Mouse (Mus musculus): ENCODE results near the gene Hs1bp3. TPM values are rescaled to one million over a fixed set of nuclear protein-coding genes. Genes with fewer than 3 reads are reported as not detected.

Gene Hs1bp3
- polyA plus RNA-seq (2016; fragmentation: Nextera tagmentation; extraction: Ambion mirVana), result 13.2 and 14.6 TPM in 2 replicates

DNA sequence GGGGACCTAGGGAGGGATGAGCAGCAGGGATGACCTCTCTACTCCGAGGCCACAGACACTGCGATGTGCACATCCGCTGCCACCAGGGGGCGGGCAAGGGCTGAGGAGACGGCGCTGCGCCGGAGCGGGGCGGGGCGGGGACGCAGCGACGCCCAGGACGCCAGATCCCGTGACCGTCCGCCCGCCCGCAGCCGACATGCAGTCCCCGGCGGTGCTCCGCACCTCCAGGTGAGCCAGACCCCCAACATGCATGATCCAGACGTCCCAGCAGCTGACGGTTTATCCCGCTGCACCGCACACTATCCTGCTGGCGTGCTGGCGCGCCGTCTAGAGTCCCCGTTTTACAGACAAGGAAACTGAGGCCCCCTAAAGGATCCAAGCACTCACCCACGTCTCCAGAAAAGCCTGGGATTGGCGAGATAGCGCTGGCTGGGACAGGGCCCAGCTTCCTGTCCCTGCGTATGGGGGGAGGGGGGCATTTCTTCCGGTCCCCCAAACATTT is at the start of gene Hs1bp3:
Gene Hs1bp3, plus strand, starts transcription at position 163 of the 502 bp plus-strand sequence.
- 0 out of 2 replicates have a peak within 1 kb of the TSS, but pooled peaks have one; percentile 24 for H3K27ac ChIP-seq
- WGBS, result 1% methylated on average over 37 of the region's 38 CpGs

GRCm38 (mm10) chr12:8266311-8266710 is 46.9 kb upstream of the Hs1bp3 start:
- Histone ChIP-seq H3K4me1 (no peaks in the 10 kb centered on the region), H3K4me3 (no peak overlapping the region), H3K36me3 (no peaks in the 10 kb centered on the region; the same call in 1 of the 2 replicates), H3K4me2 (replicated peaks) (no peak overlapping the region), H3K9ac (no peak overlapping the region), H3K27ac (no peak overlapping the region), H3K9me3 (replicated peaks) (no peaks in the 10 kb centered on the region), H3K27me3 (no peaks in the 10 kb centered on the region)
- 96% methylated on average over 7 of the region's 7 CpGs for WGBS
- ATAC-seq (ENCODE audit: low FRiP score), result no peak

More for the DNA sequence above, at the start of gene Hs1bp3:
- Histone ChIP-seq H3K27me3 (peaks cover 24% of the 10 kb centered on the region), H3K9ac (peak within 1 kb of the TSS; percentile 70), H3K9me3 (replicated peaks) (no peaks in the 10 kb centered on the region), H3K4me2 (replicated peaks) (peak within 1 kb of the TSS; percentile 66), H3K4me3 (peak within 1 kb of the TSS; percentile 61), H3K4me1 (peaks cover 15% of the 10 kb centered on the region), H3K36me3 (peaks cover 8% of the 10 kb centered on the region; the same call in 1 of the 2 replicates)
- peak; percentile 82 for ATAC-seq (ENCODE audit: low FRiP score)

DNA sequence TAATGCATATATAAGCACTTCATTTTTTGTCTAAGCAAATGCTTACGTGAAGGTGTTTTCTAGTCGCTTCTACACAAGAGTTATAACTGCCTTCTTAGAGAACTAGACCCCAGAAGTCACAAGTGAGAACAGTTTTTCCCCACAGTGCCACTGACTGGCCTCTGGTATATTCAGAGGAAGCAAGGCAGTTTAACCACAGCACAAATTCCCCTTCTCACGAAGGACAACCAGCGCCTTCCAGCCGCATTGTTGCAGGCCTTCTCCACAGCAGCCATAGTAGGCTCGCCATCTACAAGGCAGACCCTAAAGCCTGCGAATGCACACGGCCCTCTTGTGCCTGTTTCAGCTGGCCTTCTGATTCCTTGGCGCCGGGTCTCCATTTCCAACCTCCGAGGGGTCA is 43.6 kb upstream of the Hs1bp3 start:
- ATAC-seq (ENCODE audit: low FRiP score), result no peak
- 95% methylated on average over 11 of the region's 11 CpGs for WGBS
- no peaks in the 10 kb centered on the region; the same call in 1 of the 2 replicates for H3K36me3 ChIP-seq

GRCm38 (mm10) chr12:8271405-8271804 is 41.8 kb upstream of the Hs1bp3 start:
- Histone ChIP-seq H3K27ac (no peak overlapping the region), H3K9ac (no peak overlapping the region), H3K4me1 (no peaks in the 10 kb centered on the region), H3K9me3 (replicated peaks) (no peaks in the 10 kb centered on the region), H3K36me3 (no peaks in the 10 kb centered on the region; the same call in 1 of the 2 replicates), H3K27me3 (no peaks in the 10 kb centered on the region), H3K4me2 (replicated peaks) (no peak overlapping the region), H3K4me3 (no peak overlapping the region)
- WGBS, result 98% methylated on average over 2 of the region's 2 CpGs
- no peak for ATAC-seq (ENCODE audit: low FRiP score)

More for the DNA sequence above, 43.6 kb upstream of the Hs1bp3 start:
- no peak overlapping the region for H3K27ac ChIP-seq
- no peaks in the 10 kb centered on the region for H3K9me3 ChIP-seq (replicated peaks)
- H3K4me3 ChIP-seq, result no peak overlapping the region
- H3K4me2 ChIP-seq (replicated peaks), result no peak overlapping the region
- H3K27me3 ChIP-seq, result no peaks in the 10 kb centered on the region
- no peak overlapping the region for H3K9ac ChIP-seq
- no peaks in the 10 kb centered on the region for H3K4me1 ChIP-seq

DNA sequence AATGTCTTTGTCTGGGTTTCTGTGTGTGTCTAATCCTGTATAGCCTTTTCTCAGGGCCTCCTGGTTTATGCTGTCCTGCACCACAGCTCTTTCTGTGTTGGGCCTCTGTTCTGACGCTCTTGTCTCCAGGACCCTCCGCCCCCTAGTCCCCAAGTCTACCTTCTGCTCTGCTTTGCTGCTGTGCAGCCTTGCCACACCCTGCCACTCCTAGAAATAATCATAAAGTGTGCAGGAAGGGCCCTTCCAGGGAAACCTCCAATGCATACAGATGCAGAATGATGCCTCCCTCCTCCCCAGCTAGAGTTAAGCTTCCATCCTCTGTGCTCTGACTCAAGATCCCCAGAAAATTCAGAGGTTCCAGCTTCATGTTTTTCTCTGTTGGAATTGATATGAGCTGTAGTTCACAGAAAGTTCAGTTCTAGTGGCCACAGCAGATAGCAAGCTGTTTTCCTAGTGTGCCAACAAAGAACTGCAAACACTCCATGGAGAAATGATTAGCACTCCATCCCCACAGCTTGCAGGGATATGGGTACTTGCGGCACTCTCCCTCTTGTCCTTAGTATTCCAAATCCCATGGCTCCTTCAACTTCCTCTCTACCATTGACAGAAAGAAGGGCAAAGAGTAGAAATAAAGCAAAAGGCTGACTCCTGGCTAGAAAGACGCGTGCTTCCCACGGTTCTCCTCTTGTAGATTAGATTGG is 39.6 kb upstream of the Hs1bp3 start:
- Histone ChIP-seq H3K9me3 (replicated peaks) (no peaks in the 10 kb centered on the region), H3K4me1 (no peaks in the 10 kb centered on the region), H3K36me3 (no peaks in the 10 kb centered on the region; the same call in 1 of the 2 replicates), H3K9ac (no peak overlapping the region), H3K4me2 (replicated peaks) (no peak overlapping the region), H3K27me3 (no peaks in the 10 kb centered on the region), H3K27ac (no peak overlapping the region), H3K4me3 (no peak overlapping the region)
- whole genome bisulfite sequencing, result 92% methylated on average over 6 of the region's 6 CpGs
- ATAC-seq (ENCODE audit: low FRiP score), result no peak

GRCm38 (mm10) chr12:8275424-8275823 is 37.8 kb upstream of the Hs1bp3 start:
- ATAC-seq (ENCODE audit: low FRiP score), result no peak
- 88% methylated on average over 4 of the region's 4 CpGs for WGBS
- H3K27me3 ChIP-seq, result no peaks in the 10 kb centered on the region
- H3K4me1 ChIP-seq, result no peaks in the 10 kb centered on the region
- H3K9me3 ChIP-seq (replicated peaks), result no peaks in the 10 kb centered on the region
- H3K27ac ChIP-seq, result no peak overlapping the region
- H3K4me3 ChIP-seq, result no peak overlapping the region
- no peaks in the 10 kb centered on the region for H3K36me3 ChIP-seq
- no peak overlapping the region for H3K4me2 ChIP-seq (replicated peaks)
- no peak overlapping the region for H3K9ac ChIP-seq

DNA sequence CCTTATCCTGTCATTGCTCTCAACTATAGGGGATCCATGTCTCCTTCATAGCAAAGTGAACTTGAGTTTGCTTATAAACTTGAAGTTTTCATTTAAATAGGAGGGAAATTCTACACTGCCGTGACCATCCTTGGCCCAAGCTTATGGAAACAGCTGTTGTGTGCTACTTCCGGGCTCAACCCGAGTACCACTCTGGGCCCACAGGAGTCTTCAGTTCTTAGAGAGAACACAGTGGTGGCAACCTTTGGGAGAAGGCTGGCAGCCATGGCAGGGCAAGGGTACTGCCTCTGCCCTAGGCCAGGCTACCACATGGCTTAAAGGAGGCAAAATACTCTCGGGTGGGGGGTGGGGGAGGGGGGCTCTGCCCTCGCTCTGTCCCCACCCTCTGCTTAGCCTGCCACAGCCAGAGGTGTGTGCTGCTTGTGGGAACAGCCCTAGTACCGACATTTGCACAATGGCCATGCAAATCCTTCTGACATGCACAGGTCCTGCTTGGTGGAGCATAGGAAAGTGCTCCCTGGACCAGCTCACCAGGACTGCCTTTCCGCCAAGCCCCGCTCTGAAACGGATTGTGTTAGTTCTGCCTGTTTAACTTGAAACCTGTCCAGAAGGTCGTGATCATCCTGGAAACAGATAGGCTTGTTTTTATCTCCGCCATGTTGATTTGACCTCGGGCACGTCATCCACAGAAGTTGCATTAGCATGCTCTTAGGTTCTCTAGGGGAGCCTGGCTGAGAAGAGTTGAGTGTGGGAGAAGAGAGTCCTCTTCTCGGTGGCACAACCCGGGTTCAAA is 31.8 kb upstream of the Hs1bp3 start:
- ATAC-seq (ENCODE audit: low FRiP score), result no peak
- WGBS, result 83% methylated on average over 15 of the region's 15 CpGs

GRCm38 (mm10) chr12:8287970-8288369 is 25.3 kb upstream of the Hs1bp3 start:
- WGBS, result 69% methylated on average over 3 of the region's 3 CpGs
- H3K36me3 ChIP-seq, result peaks cover 4% of the 10 kb centered on the region; the same call in 1 of the 2 replicates
- no peak overlapping the region for H3K4me2 ChIP-seq (replicated peaks)
- no peak overlapping the region for H3K4me3 ChIP-seq
- no peak overlapping the region for H3K9ac ChIP-seq
- peaks cover 11% of the 10 kb centered on the region for H3K4me1 ChIP-seq
- ATAC-seq (ENCODE audit: low FRiP score), result no peak
- no peak overlapping the region for H3K27ac ChIP-seq
- H3K9me3 ChIP-seq (replicated peaks), result no peaks in the 10 kb centered on the region
- 0 out of 2 replicates have a peak, but pooled peaks cover under 1% of the 10 kb centered on the region for H3K27me3 ChIP-seq

More for the DNA sequence above, 31.8 kb upstream of the Hs1bp3 start:
- Histone ChIP-seq H3K4me3 (no peak overlapping the region), H3K9ac (no peak overlapping the region), H3K4me2 (replicated peaks) (no peak overlapping the region), H3K9me3 (replicated peaks) (no peaks in the 10 kb centered on the region), H3K27me3 (no peaks in the 10 kb centered on the region), H3K36me3 (peaks cover 9% of the 10 kb centered on the region; the same call in 1 of the 2 replicates), H3K4me1 (no peaks in the 10 kb centered on the region), H3K27ac (no peak overlapping the region)

- H3K36me3 ChIP-seq, result no peaks in the 10 kb centered on the region
- no peak overlapping the region for H3K27ac ChIP-seq
- H3K4me2 ChIP-seq (replicated peaks), result no peak overlapping the region
- no peak overlapping the region for H3K4me3 ChIP-seq
- peaks cover 11% of the 10 kb centered on the region for H3K4me1 ChIP-seq
- 77% methylated on average over 6 of the region's 6 CpGs for WGBS
- no peak overlapping the region for H3K9ac ChIP-seq
- 0 out of 2 replicates have a peak, but pooled peaks cover 9% of the 10 kb centered on the region for H3K27me3 ChIP-seq
- ATAC-seq (ENCODE audit: low FRiP score), result no peak
- H3K9me3 ChIP-seq (replicated peaks), result no peaks in the 10 kb centered on the region
Measured at GRCm38 (mm10) chr12:8289099-8289498, 24.1 kb upstream of the Hs1bp3 start.

- WGBS, result 84% methylated on average over 8 of the region's 8 CpGs
Measured at GRCm38 (mm10) chr12:8289499-8289898, 23.7 kb upstream of the Hs1bp3 start.

DNA sequence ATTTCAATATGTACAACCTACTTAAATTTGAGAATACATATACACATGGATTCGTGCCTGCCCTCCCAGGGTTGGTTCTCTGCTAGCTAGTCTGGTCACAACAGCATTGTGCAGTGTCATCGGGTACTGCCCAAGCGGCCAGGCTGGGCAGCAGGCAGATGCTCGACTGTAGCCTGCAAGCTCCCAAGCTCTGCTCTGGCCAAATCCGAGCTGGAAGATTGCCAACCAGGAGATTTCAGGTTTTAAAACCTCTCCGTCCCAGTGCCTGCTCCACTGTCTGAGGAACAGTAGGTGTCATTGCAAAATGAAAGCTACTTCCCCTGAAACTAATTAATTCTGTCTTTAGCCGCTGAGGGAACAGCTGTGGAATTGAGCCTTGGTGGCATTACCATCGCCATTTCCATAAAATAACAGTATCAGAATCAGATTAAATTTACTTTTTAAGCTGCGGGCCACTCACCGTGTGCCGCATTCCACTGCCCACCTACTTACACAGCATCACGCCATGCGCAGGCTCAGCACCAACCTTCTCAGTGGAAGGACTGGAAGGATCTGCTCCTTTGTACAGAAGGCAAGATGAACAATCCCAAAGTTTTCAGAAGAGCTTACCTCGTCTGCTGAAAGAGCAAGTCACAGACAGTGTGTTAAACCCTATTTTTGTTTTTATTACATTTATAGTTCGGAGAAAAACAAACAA is 21.9 kb upstream of the Hs1bp3 start:
- Histone ChIP-seq H3K27ac (no peak overlapping the region), H3K27me3 (peaks cover 29% of the 10 kb centered on the region), H3K4me2 (replicated peaks) (no peak overlapping the region), H3K4me3 (no peak overlapping the region), H3K9ac (no peak overlapping the region), H3K36me3 (no peaks in the 10 kb centered on the region), H3K4me1 (peaks cover 11% of the 10 kb centered on the region), H3K9me3 (replicated peaks) (no peaks in the 10 kb centered on the region)
- 58% methylated on average over 15 of the region's 15 CpGs for WGBS
- peak; percentile 48; the same call in 1 of the 2 replicates for ATAC-seq (ENCODE audit: low FRiP score)

More at GRCm38 (mm10) chr12:8289499-8289898, 23.7 kb upstream of the Hs1bp3 start:
- no peak overlapping the region for H3K4me3 ChIP-seq
- H3K27ac ChIP-seq, result no peak overlapping the region
- H3K4me1 ChIP-seq, result peaks cover 11% of the 10 kb centered on the region
- ATAC-seq (ENCODE audit: low FRiP score), result no peak
- peaks cover 12% of the 10 kb centered on the region; the same call in 1 of the 2 replicates for H3K27me3 ChIP-seq
- H3K4me2 ChIP-seq (replicated peaks), result no peak overlapping the region
- H3K9ac ChIP-seq, result no peak overlapping the region
- H3K36me3 ChIP-seq, result no peaks in the 10 kb centered on the region
- H3K9me3 ChIP-seq (replicated peaks), result no peaks in the 10 kb centered on the region
